ENCODE assay signal across 10 mouse cellular contexts in the genomic region with DNA sequence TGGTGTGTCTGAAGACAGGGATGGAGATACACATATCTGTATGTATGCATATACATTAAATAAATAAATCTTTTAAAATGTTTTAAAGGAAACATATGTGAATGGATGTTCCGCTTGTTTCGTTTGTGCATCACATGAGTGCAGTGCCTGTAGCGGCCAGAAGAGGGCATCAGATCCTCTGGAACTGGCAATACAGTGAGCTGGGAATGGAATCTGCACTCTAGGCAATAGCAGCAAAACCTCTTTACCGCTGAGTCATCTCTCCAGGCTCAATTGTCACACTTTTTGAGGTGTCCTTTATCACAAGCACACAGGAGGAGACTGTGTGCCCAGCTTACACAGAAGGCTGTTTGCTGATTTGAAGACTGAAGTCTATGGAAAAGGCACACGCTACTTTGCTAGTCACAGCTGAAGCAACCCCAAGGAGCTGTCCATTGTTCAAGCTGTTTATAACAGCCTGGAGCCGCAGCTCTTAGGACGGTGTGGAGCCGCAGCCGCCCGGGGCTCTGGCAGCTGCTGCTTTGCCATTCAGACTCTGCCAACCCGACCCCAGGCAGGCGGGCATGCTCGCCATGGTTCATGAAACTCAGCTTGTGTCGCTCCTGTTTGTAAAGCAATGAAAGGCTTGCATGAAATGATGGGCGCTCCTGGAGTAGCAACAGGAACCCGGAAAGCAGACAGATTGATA. TPM values are rescaled to one million over a fixed set of nuclear protein-coding genes. Genes with fewer than 3 reads are reported as not detected.
DNase-seq lines count a peak whose midpoint lies in the region; ATAC-seq lines count a peak whose summit lies in the region.
"Had no signal": no experiment of that assay in that cellular context is flagged by ENCODE, and none has a peak within 500 bp of the region (broad histone marks: within the 10 kb centered on the region; RNA-seq: fewer than 3 reads in every experiment).

No protein-coding gene starts in this region.

- H3K4me1 ChIP-seq in forebrain, embryonic 13.5 days, result no peaks in the 10 kb centered on the region
- no peaks in the 10 kb centered on the region for H3K4me1 ChIP-seq in forebrain, embryonic 10.5 days
- no peaks in the 10 kb centered on the region for H3K4me1 ChIP-seq in midbrain, embryonic 13.5 days (replicated peaks)
- no peaks in the 10 kb centered on the region for H3K4me1 ChIP-seq in midbrain, embryonic 11.5 days (ENCODE audit: control insufficient read depth, insufficient read depth, low read length)
- H3K4me1 ChIP-seq in neural tube, embryonic 13.5 days (replicated peaks), result peaks cover 6% of the 10 kb centered on the region
- H3K4me1 ChIP-seq in limb, embryonic 10.5 days, result peaks cover 14% of the 10 kb centered on the region
- no peaks in the 10 kb centered on the region for H3K4me1 ChIP-seq in heart, embryonic 12.5 days (replicated peaks)
- H3K4me1 ChIP-seq: lung, embryonic 15.5 days had no signal

- H3K27ac ChIP-seq in forebrain, embryonic 13.5 days, result 0 out of 2 replicates have a peak overlapping the region, but pooled peaks have one; percentile 16
- H3K27ac ChIP-seq in forebrain, embryonic 10.5 days, result no peak overlapping the region
- H3K27ac ChIP-seq in midbrain, embryonic 13.5 days, result no peak overlapping the region
- H3K27ac ChIP-seq in midbrain, embryonic 11.5 days (ENCODE audit: low read depth, low read length), result no peak overlapping the region
- H3K27ac ChIP-seq in neural tube, embryonic 13.5 days (replicated peaks), result peak overlapping the region; percentile 75
- no peak overlapping the region for H3K27ac ChIP-seq in limb, embryonic 10.5 days
- no peak overlapping the region for H3K27ac ChIP-seq in heart, embryonic 12.5 days (ENCODE audit: poor library complexity, severe bottlenecking)
- H3K27ac ChIP-seq: lung, embryonic 15.5 days had no signal

- H3K4me3 ChIP-seq in forebrain, embryonic 13.5 days, result no peak overlapping the region
- no peak overlapping the region for H3K4me3 ChIP-seq in forebrain, embryonic 10.5 days
- no peak overlapping the region for H3K4me3 ChIP-seq in midbrain, embryonic 13.5 days (replicated peaks)
- no peak overlapping the region for H3K4me3 ChIP-seq in midbrain, embryonic 11.5 days (ENCODE audit: low read depth, low read length)
- no peak overlapping the region for H3K4me3 ChIP-seq in neural tube, embryonic 13.5 days
- H3K4me3 ChIP-seq in limb, embryonic 10.5 days, result no peak overlapping the region
- no peak overlapping the region for H3K4me3 ChIP-seq in heart, embryonic 12.5 days
- H3K4me3 ChIP-seq: lung, embryonic 15.5 days had no signal

- peak; percentile 85 for ATAC-seq in forebrain, embryonic 13.5 days
- 0 out of 2 replicates have a peak, but pooled peaks have one; percentile 61 for ATAC-seq in midbrain, embryonic 13.5 days
- no peak for ATAC-seq in midbrain, embryonic 11.5 days (ENCODE audit: low FRiP score)
- peak; percentile 31; the same call in 1 of the 2 replicates for ATAC-seq in common myeloid progenitor, adult 5-6 weeks (replicated peaks; ENCODE audit: low read depth, poor library complexity, severe bottlenecking)
- ATAC-seq in neural tube, embryonic 13.5 days (ENCODE audit: low read depth), result peak; percentile 87
- no peak for ATAC-seq in heart, embryonic 12.5 days (ENCODE audit: insufficient number of reproducible peaks, low FRiP score)

- H3K27me3 ChIP-seq in forebrain, embryonic 13.5 days, result no peaks in the 10 kb centered on the region
- H3K27me3 ChIP-seq in forebrain, embryonic 10.5 days (ENCODE audit: poor library complexity, severe bottlenecking), result 0 out of 2 replicates have a peak, but pooled peaks cover 6% of the 10 kb centered on the region
- H3K27me3 ChIP-seq in midbrain, embryonic 13.5 days, result no peaks in the 10 kb centered on the region
- no peaks in the 10 kb centered on the region for H3K27me3 ChIP-seq in midbrain, embryonic 11.5 days (ENCODE audit: control insufficient read depth, insufficient read depth, low read length)
- no peaks in the 10 kb centered on the region for H3K27me3 ChIP-seq in neural tube, embryonic 13.5 days
- H3K27me3 ChIP-seq in limb, embryonic 10.5 days (ENCODE audit: low read depth, poor library complexity, severe bottlenecking), result no peaks in the 10 kb centered on the region
- no peaks in the 10 kb centered on the region; the same call in 1 of the 2 replicates for H3K27me3 ChIP-seq in heart, embryonic 12.5 days (replicated peaks)
- H3K27me3 ChIP-seq: lung, embryonic 15.5 days had no signal

- no peak overlapping the region for H3K4me2 ChIP-seq in forebrain, embryonic 13.5 days
- H3K4me2 ChIP-seq in midbrain, embryonic 13.5 days (replicated peaks), result no peak overlapping the region
- H3K4me2 ChIP-seq in midbrain, embryonic 11.5 days, result no peak overlapping the region
- H3K4me2 ChIP-seq in neural tube, embryonic 13.5 days, result peak overlapping the region; percentile 36
- H3K4me2 ChIP-seq in heart, embryonic 12.5 days, result no peak overlapping the region
- H3K4me2 ChIP-seq: lung, embryonic 15.5 days had no signal

- no peaks in the 10 kb centered on the region for H3K36me3 ChIP-seq in forebrain, embryonic 13.5 days (ENCODE audit: poor library complexity, severe bottlenecking)
- H3K36me3 ChIP-seq in forebrain, embryonic 10.5 days (replicated peaks), result no peaks in the 10 kb centered on the region
- no peaks in the 10 kb centered on the region for H3K36me3 ChIP-seq in midbrain, embryonic 13.5 days
- no peaks in the 10 kb centered on the region for H3K36me3 ChIP-seq in midbrain, embryonic 11.5 days (ENCODE audit: control insufficient read depth, insufficient read depth, low read length)
- no peaks in the 10 kb centered on the region for H3K36me3 ChIP-seq in neural tube, embryonic 13.5 days
- H3K36me3 ChIP-seq in limb, embryonic 10.5 days, result no peaks in the 10 kb centered on the region
- H3K36me3 ChIP-seq in heart, embryonic 12.5 days, result no peaks in the 10 kb centered on the region
- H3K36me3 ChIP-seq: lung, embryonic 15.5 days had no signal

- H3K9ac ChIP-seq in forebrain, embryonic 13.5 days, result no peak overlapping the region
- H3K9ac ChIP-seq in midbrain, embryonic 13.5 days (replicated peaks), result no peak overlapping the region
- H3K9ac ChIP-seq in midbrain, embryonic 11.5 days (ENCODE audit: low read length), result no peak overlapping the region
- H3K9ac ChIP-seq in neural tube, embryonic 13.5 days, result no peak overlapping the region
- no peak overlapping the region for H3K9ac ChIP-seq in heart, embryonic 12.5 days
- H3K9ac ChIP-seq: lung, embryonic 15.5 days had no signal

- WGBS in forebrain, embryonic 13.5 days, result 74% methylated on average over 16 of the region's 16 CpGs
- WGBS in forebrain, embryonic 10.5 days, result 89% methylated on average over 16 of the region's 16 CpGs
- 82% methylated on average over 16 of the region's 16 CpGs for WGBS in midbrain, embryonic 13.5 days
- 80% methylated on average over 16 of the region's 16 CpGs for WGBS in midbrain, embryonic 11.5 days
- WGBS in neural tube, embryonic 13.5 days, result 48% methylated on average over 16 of the region's 16 CpGs
- 87% methylated on average over 16 of the region's 16 CpGs for WGBS in limb, embryonic 10.5 days
- 82% methylated on average over 16 of the region's 16 CpGs for WGBS in heart, embryonic 12.5 days

- H3K9me3 ChIP-seq in forebrain, embryonic 13.5 days (replicated peaks), result 0 out of 2 replicates have a peak, but pooled peaks cover 5% of the 10 kb centered on the region
- H3K9me3 ChIP-seq in forebrain, embryonic 10.5 days, result no peaks in the 10 kb centered on the region
- H3K9me3 ChIP-seq in midbrain, embryonic 13.5 days, result no peaks in the 10 kb centered on the region
- H3K9me3 ChIP-seq in midbrain, embryonic 11.5 days (ENCODE audit: control insufficient read depth, low read length), result no peaks in the 10 kb centered on the region
- no peaks in the 10 kb centered on the region for H3K9me3 ChIP-seq in neural tube, embryonic 13.5 days
- H3K9me3 ChIP-seq in limb, embryonic 10.5 days (replicated peaks), result no peaks in the 10 kb centered on the region
- peaks cover 6% of the 10 kb centered on the region; the same call in 1 of the 2 replicates for H3K9me3 ChIP-seq in heart, embryonic 12.5 days (replicated peaks)
- H3K9me3 ChIP-seq: lung, embryonic 15.5 days had no signal

- DNase-seq in forebrain, embryonic 10.5 days (ENCODE audit: extremely low spot score, low spot score), result no peak
- no peak for DNase-seq in midbrain, embryonic 11.5 days (ENCODE audit: low spot score, missing footprints)
- no peak for DNase-seq in limb, embryonic 10.5 days (ENCODE audit: low spot score)
- DNase-seq: cerebellum, adult 11 months had no signal

RNA-seq across cellular contexts. Expression of gene Gtf3a, which starts 9.2 kb away (rescaled TPM):
- 107 and 120 TPM in 2 replicates for polyA plus RNA-seq in forebrain, embryonic 13.5 days (2015; fragmentation: Nextera tagmentation; extraction: Ambion mirVana)
- 149 and 150 TPM in 2 replicates for polyA plus RNA-seq in forebrain, embryonic 10.5 days (2016; fragmentation: Nextera tagmentation; extraction: Ambion mirVana)
- polyA plus RNA-seq in midbrain, embryonic 13.5 days (2015; fragmentation: Nextera tagmentation; extraction: Ambion mirVana), result 98.2 and 99.9 TPM in 2 replicates
- polyA plus RNA-seq in midbrain, embryonic 11.5 days (2014; fragmentation: Nextera tagmentation; extraction: Ambion mirVana), result 102 TPM in 2 replicates
- 144 and 171 TPM in 2 replicates for total RNA-seq in common myeloid progenitor, adult 5-6 weeks (2017)
- polyA plus RNA-seq in neural tube, embryonic 13.5 days (2015; fragmentation: Nextera tagmentation; extraction: Ambion mirVana), result 104 and 110 TPM in 2 replicates
- polyA plus RNA-seq in limb, embryonic 10.5 days (2016; fragmentation: Nextera tagmentation; extraction: Ambion mirVana), result 141 and 159 TPM in 2 replicates
- polyA plus RNA-seq in heart, embryonic 12.5 days (2016; fragmentation: Nextera tagmentation; extraction: Ambion mirVana), result 82.3 and 85.5 TPM in 2 replicates

RNA-seq across cellular contexts. Expression of gene Mtif3, which starts 24.3 kb away (rescaled TPM):
- polyA plus RNA-seq in forebrain, embryonic 13.5 days (2015; fragmentation: Nextera tagmentation; extraction: Ambion mirVana), result 23.4 and 23.9 TPM in 2 replicates
- polyA plus RNA-seq in forebrain, embryonic 10.5 days (2016; fragmentation: Nextera tagmentation; extraction: Ambion mirVana), result 20.7 and 22.4 TPM in 2 replicates
- 25.9 and 30.6 TPM in 2 replicates for polyA plus RNA-seq in midbrain, embryonic 13.5 days (2015; fragmentation: Nextera tagmentation; extraction: Ambion mirVana)
- 24.2 and 24.3 TPM in 2 replicates for polyA plus RNA-seq in midbrain, embryonic 11.5 days (2014; fragmentation: Nextera tagmentation; extraction: Ambion mirVana)
- total RNA-seq in common myeloid progenitor, adult 5-6 weeks (2017), result 25.1 and 27.8 TPM in 2 replicates
- polyA plus RNA-seq in neural tube, embryonic 13.5 days (2015; fragmentation: Nextera tagmentation; extraction: Ambion mirVana), result 28.9 and 31.7 TPM in 2 replicates
- polyA plus RNA-seq in limb, embryonic 10.5 days (2016; fragmentation: Nextera tagmentation; extraction: Ambion mirVana), result 19.1 and 21.0 TPM in 2 replicates
- 17.1 and 23.3 TPM in 2 replicates for polyA plus RNA-seq in heart, embryonic 12.5 days (2016; fragmentation: Nextera tagmentation; extraction: Ambion mirVana)

Comparison
In these comparisons a context has a peak if more than half of its experiments do, and no peak if none do; other contexts are left out.
1. ATAC-seq: peak in forebrain, embryonic 13.5 days (single experiment), midbrain, embryonic 13.5 days (single experiment), common myeloid progenitor, adult 5-6 weeks (single experiment) and neural tube, embryonic 13.5 days (single experiment); none in midbrain, embryonic 11.5 days (single experiment) and heart, embryonic 12.5 days (single experiment).
2. H3K27ac ChIP-seq: peak in forebrain, embryonic 13.5 days (single experiment) and neural tube, embryonic 13.5 days (single experiment); none in forebrain, embryonic 10.5 days (single experiment), midbrain, embryonic 13.5 days (single experiment), midbrain, embryonic 11.5 days (single experiment), limb, embryonic 10.5 days (single experiment) and heart, embryonic 12.5 days (single experiment).